Mouse (Mus musculus): ENCODE results near the gene Ppargc1a. TPM values are rescaled to one million over a fixed set of nuclear protein-coding genes. Genes with fewer than 3 reads are reported as not detected.

Gene Ppargc1a
- polyA plus RNA-seq, 1 experiment from 2014 or later = 9.1 TPM

DNA sequence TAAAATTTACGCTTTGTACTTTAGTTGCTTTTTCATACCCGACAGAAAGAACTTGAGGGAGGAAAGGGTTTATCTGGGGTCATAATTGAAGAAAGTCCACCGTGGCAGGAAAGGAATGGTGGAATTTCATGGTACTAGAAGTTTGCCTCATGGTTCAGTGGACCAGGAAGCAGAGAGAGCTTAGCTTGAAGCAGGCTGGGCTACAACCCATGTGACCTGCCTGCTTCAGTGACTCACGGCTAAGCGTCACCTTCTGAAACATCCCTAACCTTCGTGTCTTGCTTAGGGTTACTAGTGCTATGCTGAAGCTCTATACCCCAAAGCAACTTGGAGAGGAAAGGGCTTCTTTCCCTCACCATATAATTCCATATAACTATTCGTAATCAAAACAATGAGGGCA lies 151.1 kb downstream of the Ppargc1a start:
- no peak for ATAC-seq
- peaks cover 3% of the 10 kb centered on the region; the same call in 1 of the 2 replicates for H3K4me1 ChIP-seq (replicated peaks; ENCODE audit: control insufficient read depth, insufficient read depth, low read length)
- H3K4me3 ChIP-seq (replicated peaks; ENCODE audit: low read length) = no peak overlapping the region
- H3K27ac ChIP-seq (ENCODE audit: low read length) = no peak overlapping the region
- 90% methylated on average over 7 of the region's 7 CpGs for WGBS
- H3K27me3 ChIP-seq (replicated peaks; ENCODE audit: control insufficient read depth, insufficient read depth, low read length) = no peaks in the 10 kb centered on the region
- no peak overlapping the region for H3K9ac ChIP-seq (replicated peaks; ENCODE audit: low read depth, low read length)
- H3K9me3 ChIP-seq (ENCODE audit: control insufficient read depth, low read length) = no peaks in the 10 kb centered on the region
- no peaks in the 10 kb centered on the region for H3K36me3 ChIP-seq (ENCODE audit: control insufficient read depth, insufficient read depth)
- H3K4me2 ChIP-seq (ENCODE audit: low read length) = no peak overlapping the region

DNA sequence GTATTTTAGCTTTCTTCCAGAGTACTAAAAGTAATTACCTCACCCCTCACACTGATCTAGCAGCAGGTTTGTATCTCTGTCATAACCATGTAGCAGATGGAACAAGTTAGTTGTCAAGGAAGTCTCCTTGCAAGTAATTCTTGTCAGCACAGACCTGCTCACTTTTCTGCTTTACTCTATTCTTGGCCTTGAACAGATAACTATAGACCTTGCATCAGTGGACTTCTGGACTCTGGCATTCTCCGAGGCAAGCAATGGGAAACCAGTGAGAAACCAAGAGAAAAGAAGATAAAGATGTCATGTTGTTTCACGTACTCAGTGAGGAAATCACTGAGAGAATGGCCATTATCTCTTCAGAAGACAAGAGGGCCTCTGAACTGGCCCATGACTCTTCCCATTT lies 152.1 kb downstream of the Ppargc1a start:
- H3K36me3 ChIP-seq (ENCODE audit: control insufficient read depth, insufficient read depth) = no peaks in the 10 kb centered on the region
- no peak overlapping the region for H3K9ac ChIP-seq (replicated peaks; ENCODE audit: low read depth, low read length)
- no peak overlapping the region for H3K27ac ChIP-seq (ENCODE audit: low read length)
- no peak for ATAC-seq
- no peaks in the 10 kb centered on the region for H3K9me3 ChIP-seq (ENCODE audit: control insufficient read depth, low read length)
- H3K4me1 ChIP-seq (replicated peaks; ENCODE audit: control insufficient read depth, insufficient read depth, low read length) = peaks cover 3% of the 10 kb centered on the region; the same call in 1 of the 2 replicates
- H3K4me2 ChIP-seq (ENCODE audit: low read length) = no peak overlapping the region
- 88% methylated on average over 2 of the region's 2 CpGs for WGBS
- no peak overlapping the region for H3K4me3 ChIP-seq (replicated peaks; ENCODE audit: low read length)
- no peaks in the 10 kb centered on the region for H3K27me3 ChIP-seq (replicated peaks; ENCODE audit: control insufficient read depth, insufficient read depth, low read length)

DNA sequence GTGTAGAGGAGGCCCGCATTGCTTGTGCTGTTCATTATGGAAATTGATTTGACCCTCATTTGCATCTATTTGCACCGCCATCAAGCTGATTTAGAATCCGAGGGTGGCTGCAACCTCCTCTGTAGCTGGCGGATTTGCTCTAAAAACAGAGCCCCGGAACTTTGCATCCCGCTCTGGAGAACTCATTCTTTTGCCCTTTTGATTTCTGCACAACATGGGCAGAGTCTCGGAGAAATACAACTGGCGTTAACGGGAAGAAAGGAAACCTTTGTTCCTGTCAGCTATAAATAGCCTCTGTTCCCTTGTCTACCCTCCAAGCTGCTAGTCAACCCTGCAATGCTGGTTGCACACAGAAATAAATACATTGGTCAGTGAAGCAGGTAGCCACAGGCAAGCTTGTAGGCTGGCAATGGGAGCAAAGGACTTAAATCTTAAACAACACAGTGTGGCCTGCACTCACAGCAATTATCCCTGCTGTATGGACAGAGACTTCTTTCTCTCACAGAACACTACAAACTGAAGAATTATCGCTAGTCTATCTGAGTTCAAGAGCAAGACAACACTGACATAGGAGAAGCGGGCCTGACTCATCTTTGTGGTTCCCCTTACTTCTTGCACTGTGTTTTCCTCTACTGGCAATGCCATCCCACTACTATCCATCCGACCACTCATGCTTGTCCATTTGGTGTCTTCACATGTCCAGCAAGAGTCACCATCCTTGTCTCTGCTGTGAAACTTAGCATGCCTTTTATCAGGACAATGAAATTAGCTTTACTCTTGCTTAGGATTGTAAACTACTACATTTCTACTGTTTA lies 155.0 kb downstream of the Ppargc1a start:
- Histone ChIP-seq H3K9ac (replicated peaks; ENCODE audit: low read depth, low read length) (no peak overlapping the region), H3K27me3 (replicated peaks; ENCODE audit: control insufficient read depth, insufficient read depth, low read length) (no peaks in the 10 kb centered on the region), H3K36me3 (ENCODE audit: control insufficient read depth, insufficient read depth) (no peaks in the 10 kb centered on the region), H3K4me2 (ENCODE audit: low read length) (peak overlapping the region; percentile 8), H3K4me1 (replicated peaks; ENCODE audit: control insufficient read depth, insufficient read depth, low read length) (peaks cover 3% of the 10 kb centered on the region; the same call in 1 of the 2 replicates), H3K27ac (ENCODE audit: low read length) (no peak overlapping the region), H3K9me3 (ENCODE audit: control insufficient read depth, low read length) (no peaks in the 10 kb centered on the region), H3K4me3 (replicated peaks; ENCODE audit: low read length) (no peak overlapping the region)
- ATAC-seq = peak; percentile 88
- 16% methylated on average over 12 of the region's 12 CpGs for WGBS

DNA sequence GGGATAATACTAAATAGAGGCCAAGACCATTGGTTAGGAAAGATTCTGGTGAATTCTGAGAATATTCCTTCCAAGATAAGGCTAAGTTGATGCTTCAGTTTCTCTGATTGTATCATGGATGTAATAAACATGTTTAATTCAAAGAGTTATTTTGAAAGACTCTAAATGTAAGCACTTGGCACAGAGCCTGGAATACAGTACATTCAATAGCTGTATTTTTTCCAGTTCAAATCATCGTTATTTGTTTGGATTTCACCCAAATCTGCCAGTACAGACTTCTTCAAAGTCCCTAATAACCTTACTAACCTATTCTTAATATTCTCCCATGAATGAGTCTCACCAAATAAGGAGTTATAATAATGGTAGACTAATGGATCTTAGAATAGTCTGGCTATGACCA lies 157.5 kb downstream of the Ppargc1a start:
- H3K27ac ChIP-seq (ENCODE audit: low read length) = no peak overlapping the region
- ATAC-seq = no peak
- H3K4me3 ChIP-seq (replicated peaks; ENCODE audit: low read length) = no peak overlapping the region
- no peak overlapping the region for H3K4me2 ChIP-seq (ENCODE audit: low read length)
- peaks cover 3% of the 10 kb centered on the region; the same call in 1 of the 2 replicates for H3K4me1 ChIP-seq (replicated peaks; ENCODE audit: control insufficient read depth, insufficient read depth, low read length)
- H3K36me3 ChIP-seq (ENCODE audit: control insufficient read depth, insufficient read depth) = no peaks in the 10 kb centered on the region
- no peak overlapping the region for H3K9ac ChIP-seq (replicated peaks; ENCODE audit: low read depth, low read length)
- no peaks in the 10 kb centered on the region for H3K27me3 ChIP-seq (replicated peaks; ENCODE audit: control insufficient read depth, insufficient read depth, low read length)
- H3K9me3 ChIP-seq (ENCODE audit: control insufficient read depth, low read length) = no peaks in the 10 kb centered on the region
- WGBS = 6% methylated on average over 1 of the region's 1 CpGs

DNA sequence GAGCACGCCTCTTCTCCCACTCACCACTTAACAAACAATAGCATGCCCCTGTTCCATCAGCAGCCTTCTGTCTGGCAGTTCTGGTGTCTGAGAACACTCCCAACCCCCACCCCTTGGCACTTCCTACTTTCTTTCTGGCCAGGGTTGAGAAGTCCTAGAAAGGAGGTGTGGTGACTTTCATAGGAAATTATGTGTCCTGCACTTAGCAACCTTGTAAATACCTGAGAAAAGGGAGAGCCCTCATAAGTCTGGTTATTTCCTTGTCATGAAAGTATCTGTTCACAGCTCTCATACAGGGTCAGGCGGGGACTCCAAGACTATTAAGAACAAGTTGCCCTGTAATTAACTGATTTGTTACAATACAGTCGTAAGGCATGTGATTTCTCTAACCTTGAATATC lies 161.1 kb downstream of the Ppargc1a start:
- no peaks in the 10 kb centered on the region for H3K9me3 ChIP-seq (ENCODE audit: control insufficient read depth, low read length)
- no peaks in the 10 kb centered on the region for H3K36me3 ChIP-seq (ENCODE audit: control insufficient read depth, insufficient read depth)
- no peak for ATAC-seq
- H3K27me3 ChIP-seq (replicated peaks; ENCODE audit: control insufficient read depth, insufficient read depth, low read length) = no peaks in the 10 kb centered on the region
- no peak overlapping the region for H3K27ac ChIP-seq (ENCODE audit: low read length)
- no peak overlapping the region for H3K4me2 ChIP-seq (ENCODE audit: low read length)
- no peak overlapping the region for H3K9ac ChIP-seq (replicated peaks; ENCODE audit: low read depth, low read length)
- H3K4me1 ChIP-seq (replicated peaks; ENCODE audit: control insufficient read depth, insufficient read depth, low read length) = no peaks in the 10 kb centered on the region
- H3K4me3 ChIP-seq (replicated peaks; ENCODE audit: low read length) = no peak overlapping the region
- WGBS = 66% methylated on average over 3 of the region's 3 CpGs
